25 mouse cellular contexts compared by ENCODE assay signal in the genomic region with DNA sequence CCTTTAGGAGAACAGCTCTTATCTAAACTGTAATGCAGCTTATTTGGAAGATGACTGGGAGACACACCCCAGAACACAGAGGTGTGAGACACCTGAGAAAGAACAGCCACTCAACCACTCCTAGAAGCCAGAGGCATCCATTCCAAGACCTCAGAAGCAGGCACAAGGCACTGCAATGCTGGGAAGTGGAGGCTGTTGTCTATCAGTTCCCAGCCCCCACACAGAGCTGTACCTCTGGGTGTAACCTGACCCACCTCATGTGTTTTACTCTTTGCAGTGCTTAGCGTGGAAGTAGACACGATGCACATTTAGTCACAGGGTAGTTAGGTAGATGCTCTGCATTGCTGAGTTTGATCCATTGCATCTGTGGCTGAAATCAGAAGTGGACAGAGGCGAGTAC.
DNase-seq lines count a peak whose midpoint lies in the region; ATAC-seq lines count a peak whose summit lies in the region.
"Had no signal": no experiment of that assay in that cellular context is flagged by ENCODE, and none has a peak within 500 bp of the region (broad histone marks: within the 10 kb centered on the region; RNA-seq: fewer than 3 reads in every experiment).

No protein-coding gene starts in this region.

- H3K4me1 ChIP-seq in forebrain, embryonic 11.5 days (replicated peaks; ENCODE audit: control insufficient read depth, insufficient read depth, low read length): no peaks in the 10 kb centered on the region
- no peaks in the 10 kb centered on the region for H3K4me1 ChIP-seq in forebrain, embryonic 12.5 days
- no peaks in the 10 kb centered on the region for H3K4me1 ChIP-seq in hindbrain, embryonic 14.5 days (replicated peaks; ENCODE audit: control insufficient read depth, insufficient read depth, low read length)
- no peaks in the 10 kb centered on the region for H3K4me1 ChIP-seq in hindbrain, embryonic 16.5 days (ENCODE audit: control insufficient read depth, insufficient read depth, low read depth, low read length)
- peaks cover 6% of the 10 kb centered on the region for H3K4me1 ChIP-seq in embryonic facial prominence, embryonic 10.5 days
- H3K4me1 ChIP-seq: forebrain, embryonic 10.5 days; forebrain, embryonic 15.5 days; heart, embryonic 15.5 days; hindbrain, embryonic 13.5 days had no signal

- no peak for ATAC-seq in forebrain, embryonic 11.5 days (replicated peaks; ENCODE audit: low FRiP score)
- no peak for ATAC-seq in forebrain, embryonic 12.5 days (ENCODE audit: low FRiP score)
- no peak for ATAC-seq in hindbrain, embryonic 14.5 days (ENCODE audit: low FRiP score)
- no peak for ATAC-seq in hindbrain, embryonic 16.5 days
- ATAC-seq: forebrain, embryonic 15.5 days; intestine, postnatal 0 days had no signal

- no peak overlapping the region for H3K4me2 ChIP-seq in forebrain, embryonic 11.5 days (ENCODE audit: low read depth, low read length, severe bottlenecking)
- no peak overlapping the region for H3K4me2 ChIP-seq in forebrain, embryonic 12.5 days
- no peak overlapping the region for H3K4me2 ChIP-seq in hindbrain, embryonic 14.5 days (replicated peaks)
- no peak overlapping the region for H3K4me2 ChIP-seq in hindbrain, embryonic 16.5 days (ENCODE audit: low read length)
- H3K4me2 ChIP-seq: forebrain, embryonic 15.5 days; heart, embryonic 11.5 days; heart, embryonic 15.5 days; hindbrain, embryonic 13.5 days had no signal

- H3K27ac ChIP-seq in forebrain, embryonic 11.5 days (ENCODE audit: low read depth, low read length): no peak overlapping the region
- no peak overlapping the region for H3K27ac ChIP-seq in forebrain, embryonic 12.5 days
- no peak overlapping the region for H3K27ac ChIP-seq in hindbrain, embryonic 14.5 days
- no peak overlapping the region for H3K27ac ChIP-seq in hindbrain, embryonic 16.5 days (ENCODE audit: low read depth, low read length)
- H3K27ac ChIP-seq in embryonic facial prominence, embryonic 10.5 days (replicated peaks): no peak overlapping the region
- H3K27ac ChIP-seq: forebrain, embryonic 10.5 days; forebrain, embryonic 15.5 days; gastrocnemius, adult 2 months; heart, embryonic 15.5 days; hindbrain, embryonic 10.5 days; hindbrain, embryonic 13.5 days had no signal

- peak; percentile 15 for DNase-seq in forebrain, embryonic 11.5 days (ENCODE audit: low spot score)
- DNase-seq in hindbrain, embryonic 14.5 days (ENCODE audit: low spot score): peak; percentile 2
- peak; percentile 22 for DNase-seq in embryonic facial prominence, embryonic 10.5 days (ENCODE audit: low spot score)
- DNase-seq in frontal cortex, postnatal 10 days (ENCODE audit: low spot score in 2 of 2): no peak
- DNase-seq in urinary bladder, postnatal 4 days (ENCODE audit: low spot score in 2 of 2): no peak
- DNase-seq: adrenal gland, adult 2 months; adrenal gland, postnatal 14 days; cerebellum, adult 11 months; cerebellum, adult 2 months; cerebellum, adult 9-11 months; cerebellum, postnatal 25 days; gastrocnemius, adult 2 months; gastrocnemius, postnatal 14 days; heart, adult 18-20 months; heart, postnatal 10 days; heart, postnatal 36 days had no signal

- no peak overlapping the region for H3K9ac ChIP-seq in forebrain, embryonic 11.5 days (ENCODE audit: low read length)
- H3K9ac ChIP-seq in forebrain, embryonic 12.5 days: no peak overlapping the region
- H3K9ac ChIP-seq in hindbrain, embryonic 14.5 days: no peak overlapping the region
- H3K9ac ChIP-seq in hindbrain, embryonic 16.5 days (ENCODE audit: low read depth, low read length): no peak overlapping the region
- H3K9ac ChIP-seq: forebrain, embryonic 15.5 days; heart, embryonic 15.5 days; hindbrain, embryonic 13.5 days had no signal

- no peaks in the 10 kb centered on the region for H3K36me3 ChIP-seq in forebrain, embryonic 11.5 days (ENCODE audit: control insufficient read depth, insufficient read depth, low read length)
- H3K36me3 ChIP-seq in forebrain, embryonic 12.5 days (replicated peaks): no peaks in the 10 kb centered on the region
- no peaks in the 10 kb centered on the region for H3K36me3 ChIP-seq in hindbrain, embryonic 14.5 days (replicated peaks; ENCODE audit: control insufficient read depth, insufficient read depth)
- no peaks in the 10 kb centered on the region for H3K36me3 ChIP-seq in hindbrain, embryonic 16.5 days (ENCODE audit: control insufficient read depth, insufficient read depth, low read length)
- no peaks in the 10 kb centered on the region for H3K36me3 ChIP-seq in embryonic facial prominence, embryonic 10.5 days (replicated peaks)
- H3K36me3 ChIP-seq: forebrain, embryonic 10.5 days; forebrain, embryonic 15.5 days; heart, embryonic 15.5 days; hindbrain, embryonic 10.5 days; hindbrain, embryonic 13.5 days had no signal

- WGBS in forebrain, embryonic 11.5 days: 68% methylated on average over 3 of the region's 3 CpGs
- 68% methylated on average over 3 of the region's 3 CpGs for WGBS in forebrain, embryonic 12.5 days
- WGBS in hindbrain, embryonic 14.5 days: 85% methylated on average over 3 of the region's 3 CpGs
- WGBS in hindbrain, embryonic 16.5 days: 75% methylated on average over 3 of the region's 3 CpGs
- 52% methylated on average over 3 of the region's 3 CpGs for WGBS in embryonic facial prominence, embryonic 10.5 days

- no peaks in the 10 kb centered on the region for H3K27me3 ChIP-seq in forebrain, embryonic 11.5 days (ENCODE audit: control insufficient read depth, insufficient read depth, low read length)
- H3K27me3 ChIP-seq in forebrain, embryonic 12.5 days: no peaks in the 10 kb centered on the region
- no peaks in the 10 kb centered on the region for H3K27me3 ChIP-seq in hindbrain, embryonic 14.5 days (ENCODE audit: control insufficient read depth, insufficient read depth, low read length)
- no peaks in the 10 kb centered on the region for H3K27me3 ChIP-seq in hindbrain, embryonic 16.5 days (replicated peaks; ENCODE audit: control insufficient read depth, insufficient read depth, low read length)
- no peaks in the 10 kb centered on the region for H3K27me3 ChIP-seq in embryonic facial prominence, embryonic 10.5 days (replicated peaks; ENCODE audit: low read depth, poor library complexity, severe bottlenecking)
- H3K27me3 ChIP-seq: forebrain, embryonic 15.5 days; heart, embryonic 15.5 days; hindbrain, embryonic 13.5 days had no signal

- H3K4me3 ChIP-seq in forebrain, embryonic 11.5 days (ENCODE audit: low read depth, low read length): no peak overlapping the region
- no peak overlapping the region for H3K4me3 ChIP-seq in forebrain, embryonic 12.5 days (replicated peaks)
- H3K4me3 ChIP-seq in hindbrain, embryonic 14.5 days (replicated peaks; ENCODE audit: low read length): no peak overlapping the region
- no peak overlapping the region for H3K4me3 ChIP-seq in hindbrain, embryonic 16.5 days (ENCODE audit: low read length)
- H3K4me3 ChIP-seq in embryonic facial prominence, embryonic 10.5 days: no peak overlapping the region
- H3K4me3 ChIP-seq: forebrain, embryonic 10.5 days; forebrain, embryonic 15.5 days; gastrocnemius, adult 2 months; heart, embryonic 15.5 days; hindbrain, embryonic 10.5 days; hindbrain, embryonic 13.5 days had no signal

- H3K9me3 ChIP-seq in forebrain, embryonic 11.5 days (ENCODE audit: control insufficient read depth, low read length): no peaks in the 10 kb centered on the region
- H3K9me3 ChIP-seq in forebrain, embryonic 12.5 days: no peaks in the 10 kb centered on the region
- H3K9me3 ChIP-seq in hindbrain, embryonic 14.5 days (ENCODE audit: control insufficient read depth, low read length): no peaks in the 10 kb centered on the region
- H3K9me3 ChIP-seq in hindbrain, embryonic 16.5 days (ENCODE audit: control insufficient read depth, low read length): no peaks in the 10 kb centered on the region; the same call in 1 of the 2 replicates
- no peaks in the 10 kb centered on the region for H3K9me3 ChIP-seq in embryonic facial prominence, embryonic 10.5 days
- H3K9me3 ChIP-seq: forebrain, embryonic 10.5 days; forebrain, embryonic 15.5 days; heart, embryonic 15.5 days; hindbrain, embryonic 10.5 days; hindbrain, embryonic 13.5 days had no signal

Comparison
In these comparisons a context has a peak if more than half of its experiments do, and no peak if none do; other contexts are left out.
1. DNase-seq: peak in forebrain, embryonic 11.5 days (single experiment), hindbrain, embryonic 14.5 days (single experiment) and embryonic facial prominence, embryonic 10.5 days (single experiment); none in frontal cortex, postnatal 10 days (0 of 2) and urinary bladder, postnatal 4 days (0 of 2).